Mouse (Mus musculus) hindbrain, embryonic 16.5 days (tissue): ENCODE results near the gene Dhps. TPM values are rescaled to one million over a fixed set of nuclear protein-coding genes. Genes with fewer than 3 reads are reported as not detected.
A peak's percentile ranks its signal among the peaks of the same experiment; 100 is the strongest.
"Not testable (repeated sequence)": the region's sequence is repeated elsewhere in the genome, so short reads cannot be mapped to it uniquely, and the experiment has no call there.

Experiments
- ATAC-seq: fragments of 200-750 bp; cut with Nextera tagmentation; 2 replicates; pipeline ENCODE4 v1.8.0; 2017; ENCODE audit warnings: moderate TSS enrichment, moderate library complexity
- H3K27ac ChIP-seq: fragments of 300-500 bp; sonication (generic); 2 replicates; pipeline ENCODE4 v1.5.1; 2014; ENCODE audit warnings: low read depth, mild to moderate bottlenecking, control low read depth, low read length, moderate library complexity
- H3K27me3 ChIP-seq: fragments of 300-500 bp; sonication (generic); replicated peaks from 2 replicates; pipeline ENCODE4 v1.6.1; 2014; ENCODE audit warnings: low read length; ENCODE audit not compliant: control insufficient read depth, insufficient read depth
- H3K36me3 ChIP-seq: fragments of 300-500 bp; sonication (generic); 2 replicates; pipeline ENCODE4 v1.6.1; 2014; ENCODE audit warnings: mild to moderate bottlenecking, low read length, moderate library complexity, mixed read lengths; ENCODE audit not compliant: control insufficient read depth, insufficient read depth
- H3K4me1 ChIP-seq: fragments of 300-500 bp; sonication (generic); 2 replicates; pipeline ENCODE4 v1.6.1; 2014; ENCODE audit warnings: low read depth, low read length; ENCODE audit not compliant: control insufficient read depth, insufficient read depth
- H3K4me2 ChIP-seq: fragments of 300-500 bp; sonication (generic); 2 replicates; pipeline ENCODE4 v1.6.1; 2014; ENCODE audit warnings: mild to moderate bottlenecking, low read length, control low read depth, moderate library complexity
- H3K4me3 ChIP-seq: fragments of 300-500 bp; sonication (generic); 2 replicates; pipeline ENCODE4 v1.5.1; 2014; ENCODE audit warnings: mild to moderate bottlenecking, low read length, control low read depth, moderate library complexity
- H3K9ac ChIP-seq: fragments of 300-500 bp; sonication (generic); 2 replicates; pipeline ENCODE4 v1.6.1; 2014; ENCODE audit warnings: low read depth, mild to moderate bottlenecking, control low read depth, low read length, moderate library complexity
- H3K9me3 ChIP-seq: fragments of 300-500 bp; sonication (generic); 2 replicates; pipeline ENCODE4 v1.6.1; 2014; ENCODE audit warnings: mild to moderate bottlenecking, low read length, moderate library complexity; ENCODE audit not compliant: control insufficient read depth
- WGBS: fragments of 180-500 bp; shearing (Covaris S2); extraction: QIAGEN DNeasy Blood & Tissue Kit; methylation state at CpG from one replicate; pipeline ENCODE4 v1.1.7; 2014; 5-methylcytosine and 5-hydroxymethylcytosine counted together
- polyA plus RNA-seq: library from polyadenylated mRNA; unstranded; fragments of >200 nt; fragmentation: Nextera tagmentation; extraction: Ambion mirVana; gene quantifications from 2 replicates; pipeline ENCODE4 v1.2.1, GENCODE M21; 2015

The Dhps gene
- polyA plus RNA-seq, 1 experiment from 2014 or later: 112 TPM

DNA sequence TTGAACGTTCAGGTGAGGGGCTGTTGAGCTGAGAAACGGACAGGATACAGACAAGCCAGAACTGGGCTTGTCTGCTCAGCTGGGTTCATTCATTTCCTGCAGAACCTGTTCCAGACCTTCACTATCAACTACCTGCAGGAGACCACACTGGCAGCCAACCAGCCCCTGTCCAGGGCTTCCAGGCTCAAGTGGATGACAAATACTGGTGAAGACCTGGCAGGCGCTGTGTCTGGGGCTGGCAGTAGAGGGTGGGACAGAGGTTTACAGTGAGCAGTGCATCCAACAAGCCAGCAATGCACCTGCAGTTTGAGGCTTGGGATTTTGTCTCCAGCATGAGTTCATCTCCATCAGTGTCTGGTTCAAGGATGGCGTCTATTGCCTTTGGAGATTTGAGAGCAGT, 25.3 kb downstream of the Dhps start:
- H3K27me3 ChIP-seq: no peaks in the 10 kb centered on the region
- no peak overlapping the region for H3K4me2 ChIP-seq
- H3K4me1 ChIP-seq: no peaks in the 10 kb centered on the region
- WGBS: 95% methylated on average over 4 of the region's 4 CpGs
- H3K9me3 ChIP-seq: peaks cover 1% of the 10 kb centered on the region; the same call in 1 of the 2 replicates
- H3K4me3 ChIP-seq: no peak overlapping the region
- peaks cover 23% of the 10 kb centered on the region; the same call in 1 of the 2 replicates for H3K36me3 ChIP-seq
- H3K27ac ChIP-seq: no peak overlapping the region
- H3K9ac ChIP-seq: no peak overlapping the region
- no peak for ATAC-seq

GRCm38 (mm10) chr8:85100076-85100665, 28.6 kb downstream of the Dhps start:
- ATAC-seq: no peak
- WGBS: 90% methylated on average over 4 of the region's 4 CpGs

GRCm38 (mm10) chr8:85113241-85113640, 41.7 kb downstream of the Dhps start:
- 96% methylated on average over 10 of the region's 10 CpGs for WGBS
- H3K4me3 ChIP-seq: no peak overlapping the region
- peaks cover 9% of the 10 kb centered on the region for H3K9me3 ChIP-seq
- ATAC-seq: no peak
- H3K36me3 ChIP-seq: peaks cover 26% of the 10 kb centered on the region
- H3K9ac ChIP-seq: no peak overlapping the region
- no peak overlapping the region for H3K4me2 ChIP-seq
- H3K27me3 ChIP-seq: no peaks in the 10 kb centered on the region
- no peak overlapping the region for H3K27ac ChIP-seq
- H3K4me1 ChIP-seq: no peaks in the 10 kb centered on the region

More at GRCm38 (mm10) chr8:85100076-85100665, 28.6 kb downstream of the Dhps start:
- Histone ChIP-seq H3K9ac (no peak overlapping the region), H3K36me3 (peaks cover 17% of the 10 kb centered on the region; the same call in 1 of the 2 replicates), H3K4me1 (no peaks in the 10 kb centered on the region), H3K9me3 (peaks cover 2% of the 10 kb centered on the region; the same call in 1 of the 2 replicates), H3K27ac (no peak overlapping the region), H3K4me2 (no peak overlapping the region), H3K27me3 (no peaks in the 10 kb centered on the region), H3K4me3 (no peak overlapping the region)

DNA sequence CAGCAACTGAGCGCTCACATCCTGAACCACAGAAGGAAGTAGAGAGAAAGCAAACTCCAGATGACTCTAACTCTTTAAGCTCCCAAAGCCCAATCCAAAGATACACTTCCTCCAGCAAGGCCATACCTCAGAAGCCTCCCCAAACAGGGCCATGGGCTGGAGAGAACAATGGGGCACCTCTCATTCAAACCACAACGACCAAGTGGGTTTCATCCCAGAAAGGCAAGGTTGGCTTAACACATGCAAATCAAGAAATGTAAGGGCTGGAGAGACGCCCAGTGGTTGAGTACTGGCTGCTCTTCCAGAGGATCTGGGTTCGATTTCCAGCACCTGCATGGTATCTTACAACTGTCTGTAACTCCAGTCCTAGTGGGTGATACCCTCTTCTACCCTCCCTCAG, 43.9 kb downstream of the Dhps start:
- Histone ChIP-seq H3K9ac (no peak overlapping the region), H3K4me1 (peaks cover 5% of the 10 kb centered on the region), H3K27me3 (no peaks in the 10 kb centered on the region), H3K27ac (no peak overlapping the region), H3K4me3 (no peak overlapping the region), H3K9me3 (peaks cover 3% of the 10 kb centered on the region; the same call in 1 of the 2 replicates), H3K4me2 (no peak overlapping the region), H3K36me3 (peaks cover 14% of the 10 kb centered on the region)
- no peak for ATAC-seq
- 77% methylated on average over 4 of the region's 4 CpGs for WGBS

DNA sequence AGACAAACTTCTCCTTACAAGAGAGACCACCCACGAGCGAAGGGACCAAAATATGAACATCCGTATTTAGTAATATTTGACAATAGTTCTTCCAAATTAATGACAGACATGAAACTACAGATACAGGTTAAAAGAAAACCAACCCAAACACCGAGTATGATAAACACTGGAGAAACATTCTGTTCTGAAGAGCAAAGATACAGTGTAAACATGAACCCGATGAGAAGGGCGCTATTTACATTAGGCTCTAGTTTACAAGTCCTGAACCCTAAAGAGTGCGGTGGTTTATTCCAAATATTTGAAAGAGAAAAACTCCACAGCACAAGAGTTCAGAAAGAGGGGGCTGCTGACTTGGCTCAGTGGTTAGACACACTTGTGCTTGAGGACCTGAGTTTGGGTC, 45.4 kb downstream of the Dhps start:
- Histone ChIP-seq H3K4me1 (peaks cover 5% of the 10 kb centered on the region), H3K9ac (no peak overlapping the region), H3K4me2 (no peak overlapping the region), H3K9me3 (no peaks in the 10 kb centered on the region; the same call in 1 of the 2 replicates), H3K36me3 (peaks cover under 1% of the 10 kb centered on the region), H3K27me3 (no peaks in the 10 kb centered on the region), H3K27ac (no peak overlapping the region), H3K4me3 (no peak overlapping the region)
- whole genome bisulfite sequencing: 93% methylated on average over 7 of the region's 7 CpGs
- no peak for ATAC-seq

DNA sequence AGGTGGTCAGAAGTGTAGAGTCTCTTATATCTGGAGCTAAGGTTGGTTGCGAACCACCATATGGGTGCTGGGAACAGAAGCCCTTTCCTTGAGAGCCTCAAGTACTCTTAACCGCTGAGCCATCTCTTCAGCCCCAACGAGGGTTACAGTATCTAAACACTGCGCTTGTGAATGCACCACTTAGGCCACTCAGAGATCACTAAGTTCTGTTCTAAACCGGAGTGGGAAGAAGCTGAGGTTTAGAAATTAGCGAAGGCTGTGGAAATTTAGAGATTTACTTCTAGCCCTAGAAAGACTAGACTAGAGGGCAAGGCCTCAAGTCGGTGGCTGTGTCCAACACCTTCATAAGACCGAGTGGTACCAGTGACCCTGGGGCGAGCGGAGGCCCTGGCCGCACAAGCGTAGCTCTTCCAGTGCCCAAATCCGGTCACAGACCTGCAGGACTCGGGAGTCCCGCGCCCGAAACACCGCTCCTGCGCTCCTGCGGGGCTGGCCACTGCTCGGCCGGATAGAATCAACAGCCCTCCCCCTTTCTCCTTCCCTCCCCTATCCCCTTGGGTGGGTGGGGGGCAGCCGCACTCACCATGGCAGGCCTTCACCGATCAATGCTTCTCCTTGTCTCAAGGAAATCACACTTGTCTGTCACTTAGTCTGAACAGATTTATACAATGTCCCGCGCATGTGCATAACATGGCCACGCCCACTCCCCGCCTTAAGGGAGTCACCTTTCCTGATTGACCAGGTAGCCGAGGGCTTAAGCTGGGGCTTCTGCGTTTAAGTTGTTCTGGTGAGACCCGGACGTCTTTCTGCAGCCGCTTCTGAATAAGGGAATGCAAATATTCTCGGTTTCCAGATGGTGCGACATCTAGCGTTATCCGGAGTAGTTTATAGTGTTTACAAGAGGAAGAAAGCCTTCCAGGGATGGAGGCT, 47.8 kb downstream of the Dhps start:
- Histone ChIP-seq H3K4me3 (peak overlapping the region; percentile 60), H3K4me1 (peaks cover 5% of the 10 kb centered on the region), H3K27me3 (no peaks in the 10 kb centered on the region; the same call in 1 of the 2 replicates), H3K36me3 (no peaks in the 10 kb centered on the region), H3K4me2 (peak overlapping the region; percentile 77), H3K9ac (peak overlapping the region; percentile 75), H3K27ac (peak overlapping the region; percentile 63), H3K9me3 (no peaks in the 10 kb centered on the region)
- 7% methylated on average over 37 of the region's 37 CpGs for WGBS
- ATAC-seq: peak; percentile 94

GRCm38 (mm10) chr8:85120251-85120650, 48.7 kb downstream of the Dhps start:
- WGBS: 79% methylated on average over 5 of the region's 5 CpGs

GRCm38 (mm10) chr8:85122995-85123394, 51.4 kb downstream of the Dhps start, which contains the start of gene Zfp791:
Gene Zfp791, minus strand, starts transcription at chr8:85123095.
- Histone ChIP-seq H3K27ac (no peak within 1 kb of the TSS), H3K4me1 (peaks cover 5% of the 10 kb centered on the region), H3K4me3 (no peak within 1 kb of the TSS), H3K27me3 (no peaks in the 10 kb centered on the region; the same call in 1 of the 2 replicates), H3K9me3 (no peaks in the 10 kb centered on the region), H3K36me3 (no peaks in the 10 kb centered on the region), H3K4me2 (no peak within 1 kb of the TSS), H3K9ac (no peak within 1 kb of the TSS)
- no peak for ATAC-seq
- 76% methylated on average over 3 of the region's 3 CpGs for WGBS

More at GRCm38 (mm10) chr8:85120251-85120650, 48.7 kb downstream of the Dhps start:
- H3K4me1 ChIP-seq, H3K9me3 ChIP-seq, H3K4me3 ChIP-seq, H3K36me3 ChIP-seq, H3K9ac ChIP-seq, H3K27me3 ChIP-seq, H3K27ac ChIP-seq, H3K4me2 ChIP-seq: not testable (repeated sequence)
- ATAC-seq: 0 out of 2 replicates have a peak, but pooled peaks have one; percentile 19

GRCm38 (mm10) chr8:85123691-85124090, 52.1 kb downstream of the Dhps start:
- no peak overlapping the region for H3K4me3 ChIP-seq
- H3K27ac ChIP-seq: no peak overlapping the region
- H3K9me3 ChIP-seq: no peaks in the 10 kb centered on the region
- WGBS: 90% methylated on average over 8 of the region's 8 CpGs
- no peak overlapping the region for H3K9ac ChIP-seq
- no peaks in the 10 kb centered on the region; the same call in 1 of the 2 replicates for H3K27me3 ChIP-seq
- no peak overlapping the region for H3K4me2 ChIP-seq
- ATAC-seq: no peak
- no peaks in the 10 kb centered on the region for H3K36me3 ChIP-seq
- peaks cover 4% of the 10 kb centered on the region for H3K4me1 ChIP-seq
